Mouse (Mus musculus) limb, embryonic 14.5 days (tissue): Measurements from ENCODE around the gene U2af2. TPM values are rescaled to one million over a fixed set of nuclear protein-coding genes. Genes with fewer than 3 reads are reported as not detected.

Experiments used
- ATAC-seq: fragments of 200-750 bp; cut with Nextera tagmentation; 2 replicates; pipeline ENCODE4 v1.8.0; 2017; ENCODE audit warnings: low read depth, moderate number of reproducible peaks, moderate TSS enrichment; ENCODE audit not compliant: low FRiP score
- DNase-seq: peaks from one replicate; pipeline ENCODE4 v3.0.0-alpha.2; 2015; ENCODE audit warnings: low spot score
- H3K27ac ChIP-seq: fragments of 300-500 bp; sonication (generic); replicated peaks from 2 replicates; pipeline ENCODE4 v1.5.1; 2014; ENCODE audit warnings: low read depth, mild to moderate bottlenecking, low read length, moderate library complexity, mixed read lengths
- H3K27me3 ChIP-seq: fragments of 300-500 bp; sonication (generic); 2 replicates; pipeline ENCODE4 v1.6.1; 2014; ENCODE audit warnings: low read length, mixed read lengths; ENCODE audit not compliant: control insufficient read depth, insufficient read depth
- H3K36me3 ChIP-seq: fragments of 300-500 bp; sonication (generic); 2 replicates; pipeline ENCODE4 v1.6.1; 2014; ENCODE audit warnings: mild to moderate bottlenecking, low read length, moderate library complexity, mixed read lengths; ENCODE audit not compliant: control insufficient read depth, insufficient read depth
- H3K4me1 ChIP-seq: fragments of 300-500 bp; sonication (generic); 2 replicates; pipeline ENCODE4 v1.6.1; 2014; ENCODE audit warnings: antibody characterized with exemption, low read length, mixed read lengths; ENCODE audit not compliant: control insufficient read depth, insufficient read depth
- H3K4me2 ChIP-seq: fragments of 300-500 bp; sonication (generic); replicated peaks from 2 replicates; pipeline ENCODE4 v1.6.1; 2014; ENCODE audit warnings: low read depth, mild to moderate bottlenecking, low read length, moderate library complexity; ENCODE audit not compliant: severe bottlenecking
- H3K4me3 ChIP-seq: fragments of 300-500 bp; sonication (generic); replicated peaks from 2 replicates; pipeline ENCODE4 v1.5.1; 2014; ENCODE audit warnings: low read length
- H3K9ac ChIP-seq: fragments of 300-500 bp; sonication (generic); 2 replicates; pipeline ENCODE4 v1.6.1; 2014; ENCODE audit warnings: mild to moderate bottlenecking, low read depth, low read length, moderate library complexity; ENCODE audit not compliant: severe bottlenecking
- H3K9me3 ChIP-seq: fragments of 300-500 bp; sonication (generic); 2 replicates; pipeline ENCODE4 v1.6.1; 2016; ENCODE audit warnings: low read length; ENCODE audit not compliant: control insufficient read depth
- POLR2A ChIP-seq: fragments of 200-500 bp; IDR thresholded peaks from 2 replicates; pipeline ENCODE4 v1.8.0; 2012; ENCODE audit warnings: inconsistent platforms, mild to moderate bottlenecking, moderate library complexity, borderline replicate concordance; ENCODE audit not compliant: insufficient read depth, insufficient read length; ENCODE audit errors: extremely low read depth
- WGBS: fragments of 180-500 bp; shearing (Covaris S2); extraction: QIAGEN DNeasy Blood & Tissue Kit; methylation state at CpG from one replicate; pipeline ENCODE4 v1.1.7; 2014; 5-methylcytosine and 5-hydroxymethylcytosine counted together
- polyA plus RNA-seq, 2 experiments: library from polyadenylated mRNA; depleted of rRNA in 1 of 2; stranded (reverse) in 1 of 2; unstranded in 1 of 2; fragments of >200 nt; fragmentation: Nextera tagmentation in 1 of 2; extraction: Ambion mirVana in 1 of 2; gene quantifications; 2 replicates each; pipeline versions ENCODE4 v1.2.1 to v1.2.3; 2012 to 2014

U2af2 gene
- polyA plus RNA-seq, 2 experiments, result 123 to 431 TPM

DNA sequence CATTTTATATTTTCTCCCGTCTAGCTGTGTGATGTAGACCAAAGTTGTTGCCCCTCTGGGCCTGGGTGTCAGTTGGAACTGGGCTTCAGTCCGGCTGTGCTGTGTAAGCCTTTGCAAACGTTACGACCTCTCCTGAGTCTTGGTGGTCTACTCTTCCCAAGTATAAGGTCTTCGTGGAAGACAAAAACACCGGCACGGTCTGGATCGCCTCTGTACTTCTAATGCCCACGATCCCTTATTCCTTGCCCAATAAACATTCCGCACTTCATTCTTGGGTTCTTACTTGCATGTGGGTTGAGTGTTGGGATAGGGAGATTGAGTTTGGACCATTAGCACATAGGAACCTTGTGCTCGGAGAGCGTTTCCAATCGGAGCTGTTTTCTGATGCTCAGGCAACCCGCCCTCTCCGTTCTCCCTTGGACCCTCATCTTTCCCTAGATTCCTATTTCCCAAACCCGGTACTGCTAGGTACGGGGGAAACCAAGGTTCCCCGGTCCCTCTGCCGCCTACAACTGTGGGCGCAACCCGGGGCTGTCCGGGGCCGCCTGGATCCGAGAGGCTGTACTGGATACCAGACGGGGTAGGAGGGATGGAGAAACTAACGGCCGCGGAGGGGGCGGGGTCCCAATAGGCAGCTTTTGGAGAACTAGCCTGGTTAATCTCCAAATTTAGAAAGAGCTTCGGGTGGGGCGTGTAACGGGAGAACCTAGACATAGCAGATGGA, 8.3 kb upstream of the U2af2 start:
- Histone ChIP-seq H3K36me3 (no peaks in the 10 kb centered on the region), H3K27me3 (peaks cover 55% of the 10 kb centered on the region)

GRCm38 (mm10) chr7:5056651-5057263, 5.2 kb upstream of the U2af2 start:
- Histone ChIP-seq H3K4me2 (peak overlapping the region; percentile 83), H3K4me1 (peaks cover 38% of the 10 kb centered on the region), H3K4me3 (peak overlapping the region; percentile 75), H3K36me3 (no peaks in the 10 kb centered on the region), H3K27me3 (peaks cover 53% of the 10 kb centered on the region), H3K9me3 (no peaks in the 10 kb centered on the region), H3K9ac (peak overlapping the region; percentile 87), H3K27ac (0 out of 2 replicates have a peak overlapping the region, but pooled peaks have one; percentile 43)
- peak; percentile 3; the same call in 1 of the 2 replicates for ATAC-seq
- WGBS, result 1% methylated on average over 48 of the region's 55 CpGs
- no peak for TF ChIP-seq POLR2A
- DNase-seq, result peak; percentile 63

More for the DNA sequence above, 8.3 kb upstream of the U2af2 start:
- Histone ChIP-seq H3K27ac (no peak overlapping the region), H3K4me3 (peak overlapping the region; percentile 81), H3K4me1 (peaks cover 40% of the 10 kb centered on the region), H3K4me2 (peak overlapping the region; percentile 94), H3K9ac (peak overlapping the region; percentile 92), H3K9me3 (no peaks in the 10 kb centered on the region)
- DNase-seq (peak; percentile 43), ATAC-seq (no peak)
- TF ChIP-seq POLR2A, result no peak
- WGBS, result 12% methylated on average over 32 of the region's 32 CpGs

- no peaks in the 10 kb centered on the region for H3K9me3 ChIP-seq
- TF ChIP-seq POLR2A, result no peak
- H3K4me1 ChIP-seq, result peaks cover 33% of the 10 kb centered on the region
- 28% methylated on average over 8 of the region's 8 CpGs for WGBS
- H3K4me3 ChIP-seq, result peak overlapping the region; percentile 75
- no peak overlapping the region for H3K27ac ChIP-seq
- peaks cover 47% of the 10 kb centered on the region for H3K27me3 ChIP-seq
- peak overlapping the region; percentile 87 for H3K9ac ChIP-seq
- no peak for ATAC-seq
- DNase-seq, result no peak
- H3K36me3 ChIP-seq, result no peaks in the 10 kb centered on the region
- peak overlapping the region; percentile 83 for H3K4me2 ChIP-seq
Measured at GRCm38 (mm10) chr7:5057381-5057780, 4.6 kb upstream of the U2af2 start.

- DNase-seq (no peak), ATAC-seq (no peak)
- Histone ChIP-seq H3K27me3 (peaks cover 43% of the 10 kb centered on the region), H3K27ac (no peak overlapping the region), H3K4me3 (peak overlapping the region; percentile 75), H3K4me2 (peak overlapping the region; percentile 83), H3K36me3 (no peaks in the 10 kb centered on the region), H3K9me3 (no peaks in the 10 kb centered on the region), H3K4me1 (peaks cover 29% of the 10 kb centered on the region), H3K9ac (peak overlapping the region; percentile 87; the same call in 1 of the 2 replicates)
- WGBS, result 38% methylated on average over 11 of the region's 11 CpGs
- no peak for TF ChIP-seq POLR2A
Measured at GRCm38 (mm10) chr7:5057804-5058203, 4.1 kb upstream of the U2af2 start.

GRCm38 (mm10) chr7:5058631-5059030, 3.3 kb upstream of the U2af2 start:
- TF ChIP-seq POLR2A, result no peak
- Histone ChIP-seq H3K36me3 (no peaks in the 10 kb centered on the region), H3K27me3 (peaks cover 34% of the 10 kb centered on the region), H3K4me3 (no peak overlapping the region), H3K9me3 (no peaks in the 10 kb centered on the region), H3K9ac (no peak overlapping the region), H3K4me2 (no peak overlapping the region), H3K27ac (no peak overlapping the region), H3K4me1 (peaks cover 24% of the 10 kb centered on the region)
- DNase-seq (no peak), ATAC-seq (no peak)
- WGBS, result 91% methylated on average over 1 of the region's 1 CpGs
